Mouse (Mus musculus) adrenal gland, postnatal 14 days (tissue): ENCODE measurements at regions not wholly inside any gene's neighbourhood (a gene's known extent, or its start where the extent isn't known, plus 50 kb on each side); places are given as distances from the start of the nearest gene placed in this dataset.
A peak's percentile ranks its signal among the peaks of the same experiment; 100 is the strongest.
"Not testable (repeated sequence)": the region's sequence is repeated elsewhere in the genome, so short reads cannot be mapped to it uniquely, and the experiment has no call there.

ENCODE experiments used
- DNase-seq: peaks from one replicate; pipeline ENCODE4 v3.0.0; 2021; ENCODE audit warnings: mixed read lengths

- DNase-seq: no peak
These were observed 147.0 kb upstream of the Dlgap1 start for GRCm38 (mm10) chr17:69821901-69822300.

GRCm38 (mm10) chr17:69822921-69823320 is 146.0 kb upstream of the Dlgap1 start:
- no peak for DNase-seq

GRCm38 (mm10) chr17:69841308-69841707 is 127.6 kb upstream of the Dlgap1 start:
- no peak for DNase-seq

- DNase-seq: peak; percentile 6
These were observed 120.6 kb upstream of the Dlgap1 start for GRCm38 (mm10) chr17:69848306-69848705.

GRCm38 (mm10) chr17:69850075-69850474 is 118.8 kb upstream of the Dlgap1 start:
- DNase-seq: peak; percentile 7

- DNase-seq: not testable (repeated sequence)
These were observed 88.9 kb upstream of the Dlgap1 start for GRCm38 (mm10) chr17:69879958-69880357.

GRCm38 (mm10) chr17:69893980-69894379 is 74.9 kb upstream of the Dlgap1 start:
- DNase-seq: no peak
